Mouse (Mus musculus) kidney, adult 18-20 months (tissue): ENCODE measurements at regions not wholly inside any gene's neighbourhood (a gene's known extent, or its start where the extent isn't known, plus 50 kb on each side); places are given as distances from the start of the nearest gene placed in this dataset.
A peak's percentile ranks its signal among the peaks of the same experiment; 100 is the strongest.

Source experiments
- DNase-seq: peaks from one replicate; pipeline ENCODE4 v3.0.0; 2021

- no peak for DNase-seq
Observed at GRCm38 (mm10) chr3:52579917-52580316, 311.8 kb downstream of the Foxo1 start.

GRCm38 (mm10) chr3:52579096-52579495 lies 311.0 kb downstream of the Foxo1 start:
- DNase-seq = no peak

GRCm38 (mm10) chr3:52576703-52577244 lies 308.6 kb downstream of the Foxo1 start:
- peak; percentile 15 for DNase-seq

GRCm38 (mm10) chr3:52575237-52575798 lies 307.2 kb downstream of the Foxo1 start:
- DNase-seq = no peak

GRCm38 (mm10) chr3:52574341-52574740 lies 306.2 kb downstream of the Foxo1 start:
- DNase-seq = no peak

- DNase-seq = no peak
Observed at GRCm38 (mm10) chr3:52573806-52574205, 305.7 kb downstream of the Foxo1 start.

- no peak for DNase-seq
Observed at GRCm38 (mm10) chr3:52572514-52573485, 304.7 kb downstream of the Foxo1 start.

- no peak for DNase-seq
Observed at GRCm38 (mm10) chr3:52567606-52568372, 299.7 kb downstream of the Foxo1 start.

- DNase-seq = no peak
Observed at GRCm38 (mm10) chr3:52563595-52563994, 295.5 kb downstream of the Foxo1 start.

- no peak for DNase-seq
Observed at GRCm38 (mm10) chr3:52562816-52563215, 294.7 kb downstream of the Foxo1 start.

- DNase-seq = no peak
Observed at GRCm38 (mm10) chr3:52559481-52559880, 291.3 kb downstream of the Foxo1 start.

- DNase-seq = no peak
Observed at GRCm38 (mm10) chr3:52558765-52559164, 290.6 kb downstream of the Foxo1 start.

GRCm38 (mm10) chr3:52557296-52557695 lies 289.2 kb downstream of the Foxo1 start:
- DNase-seq = no peak

GRCm38 (mm10) chr3:52555038-52555437 lies 286.9 kb downstream of the Foxo1 start:
- no peak for DNase-seq

GRCm38 (mm10) chr3:52554490-52554889 lies 286.4 kb downstream of the Foxo1 start:
- no peak for DNase-seq

- DNase-seq = no peak
Observed at GRCm38 (mm10) chr3:52548201-52548893, 280.2 kb downstream of the Foxo1 start.

- no peak for DNase-seq
Observed at GRCm38 (mm10) chr3:52546035-52546434, 277.9 kb downstream of the Foxo1 start.

- DNase-seq = no peak
Observed at GRCm38 (mm10) chr3:52543006-52543405, 274.9 kb downstream of the Foxo1 start.

GRCm38 (mm10) chr3:52540862-52541380 lies 272.8 kb downstream of the Foxo1 start:
- DNase-seq = no peak

- no peak for DNase-seq
Observed at GRCm38 (mm10) chr3:52539813-52540378, 271.8 kb downstream of the Foxo1 start.

- DNase-seq = no peak
Observed at GRCm38 (mm10) chr3:52538306-52538705, 270.2 kb downstream of the Foxo1 start.

- no peak for DNase-seq
Observed at GRCm38 (mm10) chr3:52537362-52537911, 269.3 kb downstream of the Foxo1 start.
